Mouse (Mus musculus) stomach, postnatal 0 days (tissue): ENCODE measurements at regions not wholly inside any gene's neighbourhood (a gene's known extent, or its start where the extent isn't known, plus 50 kb on each side); places are given as distances from the start of the nearest gene placed in this dataset.
A peak's percentile ranks its signal among the peaks of the same experiment; 100 is the strongest.

Source experiments
- CTCF ChIP-seq: IDR thresholded peaks from 2 replicates; pipeline ENCODE4 v1.5.1; 2016; ENCODE audit warnings: antibody characterized with exemption, low read depth, mild to moderate bottlenecking, moderate library complexity
- EP300 ChIP-seq: optimal IDR thresholded peaks from 2 replicates; pipeline ENCODE3; 2016; ENCODE audit warnings: antibody characterized with exemption

DNA sequence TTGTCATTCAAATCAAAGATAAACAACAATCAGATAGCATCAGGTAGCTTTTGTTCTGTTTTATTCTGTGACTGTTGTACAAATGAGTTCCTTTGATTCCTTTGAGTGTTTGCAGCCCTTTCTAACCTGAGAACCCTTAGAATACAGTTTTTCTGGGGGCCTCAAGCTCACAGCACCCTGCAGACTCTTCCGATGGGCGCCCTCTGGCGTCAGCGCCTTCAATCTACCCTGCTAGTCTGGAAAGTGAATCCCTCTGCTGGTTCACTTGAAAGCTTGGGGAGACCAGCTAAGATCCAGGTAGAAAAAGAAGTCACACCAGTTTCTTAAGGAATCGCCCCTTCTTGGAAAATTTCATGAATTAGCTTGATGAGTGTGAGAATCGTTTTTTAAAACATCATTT, 253.8 kb upstream of the Nt5e start:
- TF ChIP-seq CTCF (peak; percentile 74), EP300 (no peak)
